Mouse (Mus musculus) adrenal gland, adult (tissue): Measurements from ENCODE around the gene Tmem181a.
"Not testable (repeated sequence)": the region's sequence is repeated elsewhere in the genome, so short reads cannot be mapped to it uniquely, and the experiment has no call there.

Experiments used
- DNase-seq, 2 experiments: peaks; one replicate each; pipeline ENCODE4 v3.0.0; 2022 to 2023; ENCODE audit warnings: low spot score in 1 of 2; ENCODE audit not compliant: inconsistent age in 2 of 2

The Tmem181a gene

DNA sequence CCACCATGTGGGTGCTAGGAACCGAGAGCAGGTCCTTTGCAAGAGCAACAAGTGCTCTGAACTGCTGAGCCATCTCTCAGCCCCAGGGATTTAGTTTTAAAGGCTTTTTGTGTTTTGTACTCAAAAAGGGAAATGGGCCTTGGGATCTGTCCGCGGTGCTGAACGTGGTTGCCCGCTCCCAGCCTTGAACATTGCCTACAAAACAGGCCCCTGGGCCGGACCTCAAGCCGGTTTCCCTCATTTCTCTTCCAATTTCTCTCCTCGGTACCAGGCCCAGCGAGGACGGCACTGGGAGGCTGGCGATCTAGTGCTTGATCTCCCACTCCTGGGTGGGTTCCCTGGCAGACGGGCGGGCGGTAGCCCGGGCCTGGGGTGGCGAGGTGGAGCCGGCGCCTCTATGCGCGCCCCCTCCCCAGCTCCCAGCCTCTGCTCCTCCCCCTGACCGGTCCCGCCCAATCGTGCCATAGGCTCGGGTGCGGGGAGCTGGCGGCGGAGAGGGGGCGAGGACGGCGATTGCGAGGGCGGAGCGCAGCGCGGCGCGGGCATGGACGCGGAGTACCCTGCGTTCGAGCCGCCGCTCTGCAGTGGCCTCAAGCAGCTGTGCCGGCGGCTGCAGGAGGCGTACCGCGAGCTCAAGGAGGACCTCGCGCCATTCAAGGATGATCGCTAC, at the start of gene Tmem181a:
Gene Tmem181a (plus strand): TSS at position 461 of the 670 bp plus-strand sequence.
- not testable (repeated sequence) for DNase-seq

DNA sequence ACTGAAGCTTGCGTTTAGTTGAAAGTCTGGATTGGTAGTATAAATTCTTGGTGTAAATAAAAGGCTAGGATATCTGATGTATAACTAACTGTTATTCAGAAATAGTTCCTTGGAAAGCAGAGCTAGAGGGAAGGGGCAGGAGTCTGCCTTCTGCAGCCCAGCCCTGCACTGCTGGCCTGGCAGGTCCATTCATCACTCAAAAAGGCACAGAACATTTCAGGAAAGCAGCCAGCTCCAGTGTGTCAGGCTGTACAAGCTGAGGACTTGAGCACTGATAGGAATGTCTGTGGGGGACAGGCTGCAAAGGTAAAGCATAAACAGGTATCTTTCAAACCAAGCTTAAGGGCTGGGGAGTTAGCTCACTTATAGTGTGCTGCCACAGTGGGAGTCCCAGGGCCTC, 44.9 kb upstream of the Tmem181a start:
- no peak for DNase-seq

DNA sequence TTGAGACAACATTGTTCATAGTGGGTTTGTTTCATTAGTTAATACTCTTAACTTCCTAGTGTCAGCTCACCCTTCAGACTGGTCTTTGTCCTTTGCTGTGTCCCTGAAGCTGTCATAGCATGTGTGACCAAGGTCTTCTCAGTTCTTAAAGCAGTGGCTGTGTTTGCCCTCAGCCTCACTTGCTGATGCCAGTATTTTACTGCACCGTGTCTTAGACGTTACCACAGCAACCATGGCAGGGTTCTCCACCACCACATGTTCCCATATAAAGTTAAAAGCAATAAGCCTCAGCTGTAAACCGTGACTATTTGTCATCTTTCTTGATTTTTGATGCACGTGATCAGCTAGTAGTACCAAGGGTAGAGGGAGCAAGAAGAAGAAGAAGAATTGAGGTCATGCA, 41.0 kb upstream of the Tmem181a start:
- DNase-seq = peak in 1 of 2 experiments; percentile 53

DNA sequence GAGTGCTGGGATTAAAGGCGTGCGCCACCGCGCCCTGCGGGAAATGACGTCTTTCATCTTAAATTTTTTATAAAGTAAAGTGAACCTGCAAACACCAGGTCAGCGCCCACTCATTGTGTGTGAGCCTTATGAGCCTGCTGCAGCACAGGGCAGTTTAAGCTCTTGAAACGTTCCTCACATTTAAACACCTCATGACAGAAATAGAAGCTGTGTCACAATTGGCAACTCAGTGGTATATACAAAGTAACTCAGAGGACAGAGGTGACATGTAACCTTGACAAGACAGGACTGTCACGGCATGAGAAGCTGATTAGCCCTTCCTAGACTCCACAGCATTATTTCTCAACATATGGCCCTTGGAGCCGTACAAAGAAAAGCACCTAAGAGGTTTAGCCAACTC, 40.1 kb upstream of the Tmem181a start:
- DNase-seq = no peak

DNA sequence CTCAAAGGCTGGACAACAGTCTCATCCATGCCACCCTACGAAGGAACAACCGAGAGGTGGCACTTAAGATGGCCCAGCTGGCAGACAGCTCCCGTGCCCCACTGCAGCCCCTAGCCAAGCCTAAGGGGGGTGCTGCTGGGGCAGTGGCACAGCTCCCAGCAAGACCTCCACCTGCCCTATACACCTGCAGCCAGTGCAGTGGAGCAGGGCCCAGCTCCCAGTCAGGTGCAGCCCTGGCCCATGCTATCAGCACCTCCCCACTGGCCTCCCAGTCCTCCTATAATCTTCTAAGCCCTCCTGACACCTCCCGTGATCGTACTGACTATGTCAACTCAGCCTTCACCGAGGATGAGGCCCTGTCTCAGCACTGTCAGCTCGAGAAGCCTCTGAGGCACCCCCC, 24.0 kb upstream of the Tmem181a start:
- DNase-seq = not testable (repeated sequence)

DNA sequence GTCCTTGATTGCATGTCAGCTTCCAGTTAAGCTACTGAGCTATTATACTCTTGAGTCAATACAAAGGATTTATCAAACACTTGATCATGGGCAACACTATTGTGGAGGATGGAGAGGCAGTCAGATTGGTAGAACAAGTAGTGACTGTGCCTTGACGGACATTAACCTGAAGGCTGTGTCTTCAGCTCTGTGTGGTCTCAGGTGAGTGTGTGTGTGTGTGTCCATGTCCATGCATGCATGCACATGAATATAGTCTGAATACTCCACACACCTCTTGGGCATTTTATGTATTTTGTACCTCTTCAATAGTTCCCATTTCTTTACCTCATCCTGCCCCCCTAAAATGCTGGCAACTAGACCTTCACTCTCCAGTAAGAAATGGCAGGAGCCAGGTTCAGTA, 5.4 kb upstream of the Tmem181a start:
- DNase-seq = not testable (repeated sequence)

DNA sequence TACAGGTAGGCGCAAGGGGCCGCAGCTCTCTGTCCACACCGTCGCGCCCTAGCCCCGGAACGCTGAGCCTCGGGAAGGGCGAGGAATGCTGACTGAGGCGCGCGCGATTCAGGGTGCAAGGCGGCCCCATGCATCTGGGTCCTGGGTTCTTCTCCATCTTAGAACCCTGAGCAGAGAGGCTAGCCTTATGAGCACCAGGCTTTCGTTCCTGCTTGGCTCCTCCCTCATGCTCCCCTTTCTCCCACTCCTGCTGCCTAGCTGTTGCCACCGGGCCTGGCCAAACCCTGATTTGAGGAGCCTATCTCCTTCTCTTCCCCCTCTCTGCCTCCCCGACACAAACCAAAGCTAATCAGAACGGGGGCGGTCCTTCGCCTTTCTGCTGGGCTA, 403 bp downstream of the Tmem181a start:
- peak in 1 of 2 experiments; percentile 56 for DNase-seq

DNA sequence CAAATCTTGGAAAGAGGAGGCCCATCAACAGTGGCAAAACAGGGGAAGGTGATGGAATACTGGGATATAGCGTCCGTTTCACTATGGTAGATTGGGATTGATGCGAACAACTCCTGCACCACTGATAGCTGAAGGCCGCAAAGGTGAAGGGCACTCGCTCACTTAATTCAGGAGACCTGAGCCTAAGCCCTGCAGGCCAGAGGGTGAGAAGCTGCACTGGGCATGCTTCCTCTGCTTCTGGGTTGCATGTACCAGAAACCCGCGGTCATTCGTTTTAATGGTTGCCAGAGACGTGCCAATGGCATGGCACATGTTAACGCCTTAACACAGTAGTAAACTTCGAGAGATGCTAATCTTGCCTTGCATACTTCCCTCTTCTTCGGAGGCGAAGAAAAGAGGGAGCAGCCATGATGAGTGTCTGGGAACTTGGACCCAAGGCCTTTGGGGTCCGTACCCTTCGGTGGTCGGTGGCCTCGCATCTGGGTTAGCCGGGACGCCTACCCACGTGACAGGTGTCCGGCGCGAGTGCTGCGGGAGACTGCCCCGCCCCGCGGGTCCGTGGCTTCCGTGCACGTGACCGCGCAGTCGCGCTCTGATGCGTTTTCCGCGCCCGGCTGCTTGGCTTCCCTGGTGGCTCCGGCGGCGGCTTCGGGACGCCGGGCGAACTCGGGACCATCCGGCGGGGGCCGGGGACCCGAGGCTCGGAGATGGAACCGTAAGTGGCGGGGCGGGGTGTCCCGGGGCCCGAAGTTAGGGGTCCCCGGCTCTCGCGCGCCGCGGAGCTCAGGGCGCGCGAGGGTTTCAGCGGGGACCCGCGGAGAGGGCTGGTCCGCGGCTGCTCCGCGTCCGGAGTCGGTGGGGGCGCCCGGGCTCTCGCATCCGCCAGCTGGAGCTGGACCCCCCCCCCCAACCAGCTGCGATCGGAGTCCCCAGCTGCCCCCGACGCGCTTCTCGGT, 13.5 kb downstream of the Tmem181a start:
- peak; percentile 50 to 86 for DNase-seq

DNA sequence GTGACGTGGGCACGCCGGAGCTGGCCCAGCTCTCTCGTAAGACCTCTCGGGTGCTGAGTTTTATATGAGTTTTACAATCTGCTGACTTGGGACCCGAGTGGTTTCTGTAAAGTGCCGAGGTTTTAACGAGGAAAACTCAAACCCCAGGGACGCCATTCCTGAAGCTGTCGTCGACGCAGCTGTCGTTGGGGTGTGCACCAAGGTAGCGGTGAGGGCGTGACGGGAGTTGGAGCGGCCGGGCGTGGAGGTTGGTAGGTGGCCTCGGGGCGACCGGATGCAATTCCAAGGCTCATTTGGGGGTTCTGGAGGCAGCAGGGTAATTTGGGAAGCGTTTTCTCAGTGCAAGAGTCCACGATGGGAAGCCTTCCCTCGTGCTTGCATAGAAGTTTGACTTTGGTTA, 14.2 kb downstream of the Tmem181a start:
- peak; percentile 15 to 63 for DNase-seq

DNA sequence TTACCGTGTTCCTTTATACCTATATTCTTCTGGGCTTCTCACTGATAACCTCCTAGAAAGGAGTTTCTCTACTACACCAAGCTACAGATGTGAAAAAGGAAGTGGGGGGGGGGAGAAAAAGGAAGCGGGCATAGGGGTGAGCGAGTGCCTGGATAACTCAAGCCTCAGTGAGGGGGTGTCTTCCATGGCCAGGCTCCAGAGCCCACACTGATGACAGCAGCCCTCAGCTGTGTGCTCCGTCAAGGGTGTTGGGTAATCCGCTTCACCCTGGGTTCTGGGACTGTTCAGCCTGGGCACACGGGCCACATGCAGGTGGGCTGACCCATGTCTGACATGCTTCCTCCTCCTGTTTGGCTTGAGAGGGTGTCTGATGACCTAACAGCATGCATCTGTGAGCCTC, 15.3 kb downstream of the Tmem181a start:
- DNase-seq = not testable (repeated sequence)

DNA sequence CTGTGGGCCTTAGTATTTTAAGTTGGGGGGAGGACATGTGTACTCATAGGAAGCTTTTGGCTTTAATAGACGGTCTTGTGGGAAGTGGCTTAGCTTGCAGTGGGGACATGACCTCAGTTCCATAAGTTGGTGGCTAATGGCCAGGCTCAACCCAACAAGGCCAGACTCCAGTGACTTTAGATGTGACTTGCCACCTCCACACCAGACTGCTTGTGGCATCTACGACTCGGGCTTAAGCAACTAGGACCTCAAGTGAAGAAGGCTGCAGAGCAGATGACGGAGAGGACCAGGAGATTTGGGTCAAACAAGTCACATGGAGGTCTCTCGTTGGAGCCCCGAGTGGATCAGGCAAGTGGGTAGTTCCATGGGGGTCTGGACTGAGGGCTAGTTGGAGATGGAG, 18.0 kb downstream of the Tmem181a start:
- not testable (repeated sequence) for DNase-seq

DNA sequence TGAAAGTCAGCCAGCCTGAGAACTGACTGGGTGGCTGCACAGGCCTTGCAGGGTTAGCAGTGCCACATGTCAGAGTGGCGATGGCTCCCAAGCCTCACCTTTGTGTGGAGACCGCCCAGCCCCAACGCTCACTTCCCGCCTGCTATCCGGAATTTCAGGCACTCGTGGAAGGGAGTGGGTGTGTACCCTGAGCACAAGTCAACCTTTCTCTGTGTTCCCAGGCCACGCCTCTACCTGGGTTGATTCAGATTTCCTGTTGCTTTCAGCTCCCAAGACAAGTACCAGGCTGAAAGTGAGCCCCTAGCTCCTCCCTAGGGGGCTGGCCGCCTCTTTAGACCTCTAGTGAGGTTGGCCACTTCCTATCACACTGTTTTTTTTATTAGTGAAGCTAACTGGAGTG, 22.5 kb downstream of the Tmem181a start:
- DNase-seq = not testable (repeated sequence)

DNA sequence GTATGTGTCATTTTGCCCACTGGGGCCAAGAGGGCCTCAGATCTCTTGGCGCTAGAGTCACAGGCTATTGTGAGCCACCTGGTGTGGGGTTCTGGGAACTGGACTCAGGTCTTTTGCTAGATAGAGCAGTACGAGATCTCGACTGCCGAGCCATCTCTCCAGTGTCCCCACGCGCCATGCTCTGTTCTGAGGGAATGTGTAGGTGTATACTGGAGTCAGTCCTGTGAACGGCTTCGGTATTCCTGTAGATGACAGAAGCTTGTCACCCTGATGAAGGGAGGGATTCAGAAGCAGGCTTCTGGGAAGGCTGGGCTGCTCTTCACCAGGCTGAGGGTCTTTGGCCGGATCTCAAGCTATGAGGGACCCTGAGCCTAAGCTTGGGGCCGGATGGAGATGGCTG, 23.1 kb downstream of the Tmem181a start:
- DNase-seq = not testable (repeated sequence)

DNA sequence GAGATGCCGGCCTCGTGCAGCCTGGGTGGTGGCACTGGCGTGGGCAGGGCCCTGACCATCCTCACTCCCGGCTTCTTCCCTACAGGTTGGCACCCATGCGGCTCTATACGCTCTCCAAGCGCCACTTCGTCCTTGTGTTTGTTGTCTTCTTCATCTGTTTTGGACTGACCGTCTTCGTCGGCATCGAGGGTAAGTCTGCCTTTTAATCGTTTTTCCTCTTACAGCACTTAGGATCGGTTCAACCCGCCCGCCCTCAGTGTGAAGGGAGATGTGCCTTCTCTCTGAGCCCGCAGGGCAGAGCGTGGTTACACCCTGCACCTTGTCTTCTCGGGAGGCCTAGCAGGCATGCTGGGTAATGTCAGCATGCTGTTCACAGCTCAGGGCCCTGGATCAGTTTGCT, 23.9 kb downstream of the Tmem181a start:
- not testable (repeated sequence) for DNase-seq

DNA sequence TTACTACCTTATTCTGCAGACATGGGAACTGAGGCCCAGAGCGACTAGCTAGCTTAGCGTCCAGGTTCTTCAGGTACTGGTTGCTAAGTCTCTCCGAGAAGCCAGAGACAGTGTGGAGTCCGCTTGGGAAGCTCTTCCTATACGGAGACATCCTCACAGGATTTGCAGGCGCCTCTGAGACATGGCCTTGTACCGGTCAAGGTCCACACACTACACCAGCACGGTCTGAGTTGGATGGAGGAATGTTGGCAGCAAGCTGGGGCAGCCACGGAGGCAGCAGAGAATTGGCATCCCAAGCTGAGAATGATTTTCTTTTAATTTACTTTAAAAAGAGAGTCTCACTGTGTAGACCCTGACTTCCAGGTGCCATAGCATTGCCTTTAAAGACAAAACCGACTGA, 26.5 kb downstream of the Tmem181a start:
- not testable (repeated sequence) for DNase-seq

DNA sequence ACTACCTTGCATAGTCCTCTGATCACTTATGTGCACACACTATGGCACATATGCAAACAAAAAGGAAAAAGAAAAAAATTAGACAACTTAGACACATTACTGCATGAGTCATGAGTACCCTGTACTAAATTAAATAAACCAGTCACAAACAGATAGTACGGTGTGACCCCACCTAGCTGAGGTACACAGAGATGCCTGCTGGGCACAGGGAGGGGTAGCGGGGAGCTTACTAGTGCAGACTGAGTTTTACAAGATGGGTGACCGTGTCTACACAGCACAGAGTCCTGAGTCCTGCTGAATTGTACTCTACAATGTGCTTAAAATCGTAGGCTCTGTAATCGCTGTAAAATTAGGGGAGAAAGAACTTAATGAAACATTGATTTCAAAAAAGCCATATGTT, 29.5 kb downstream of the Tmem181a start:
- DNase-seq = not testable (repeated sequence)

DNA sequence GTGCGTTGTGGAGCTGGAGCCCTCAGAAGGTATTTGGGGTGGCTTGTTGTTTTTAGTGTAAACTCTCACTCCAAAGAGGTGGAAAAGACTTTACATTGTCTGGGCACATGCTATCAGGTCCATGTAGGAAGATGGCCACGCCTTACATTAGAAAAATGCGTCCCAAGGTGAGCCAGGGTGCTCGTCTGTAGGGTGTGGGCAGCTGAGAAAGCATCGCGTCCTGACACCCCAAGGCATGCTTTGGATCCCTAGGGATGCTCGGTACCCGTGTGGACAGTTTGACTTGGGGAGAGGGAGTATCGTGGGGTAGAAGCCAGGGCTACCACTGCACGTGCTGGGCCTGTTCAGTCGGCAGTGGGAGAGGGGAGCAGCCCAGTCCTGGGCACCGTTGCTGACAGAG, 32.4 kb downstream of the Tmem181a start:
- not testable (repeated sequence) for DNase-seq

DNA sequence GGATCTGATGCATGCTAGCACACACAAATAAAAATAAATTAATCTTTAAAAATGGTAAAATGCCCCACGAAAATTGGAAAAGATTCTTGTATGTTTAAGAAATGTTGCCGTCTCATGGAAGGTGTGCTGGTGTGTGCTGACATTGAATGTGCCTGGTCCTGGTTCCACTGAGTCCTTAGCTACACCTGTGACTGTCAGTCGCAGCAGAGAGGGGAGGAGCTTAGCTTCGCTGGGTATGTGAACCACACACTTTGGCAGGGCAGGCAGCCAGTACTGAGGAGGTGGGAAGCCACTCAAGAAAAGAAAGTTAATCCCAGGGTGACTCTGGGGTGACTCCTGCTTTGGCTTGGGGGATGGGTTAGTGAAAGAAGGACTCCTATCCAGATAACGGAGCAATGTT, 37.2 kb downstream of the Tmem181a start:
- not testable (repeated sequence) for DNase-seq

DNA sequence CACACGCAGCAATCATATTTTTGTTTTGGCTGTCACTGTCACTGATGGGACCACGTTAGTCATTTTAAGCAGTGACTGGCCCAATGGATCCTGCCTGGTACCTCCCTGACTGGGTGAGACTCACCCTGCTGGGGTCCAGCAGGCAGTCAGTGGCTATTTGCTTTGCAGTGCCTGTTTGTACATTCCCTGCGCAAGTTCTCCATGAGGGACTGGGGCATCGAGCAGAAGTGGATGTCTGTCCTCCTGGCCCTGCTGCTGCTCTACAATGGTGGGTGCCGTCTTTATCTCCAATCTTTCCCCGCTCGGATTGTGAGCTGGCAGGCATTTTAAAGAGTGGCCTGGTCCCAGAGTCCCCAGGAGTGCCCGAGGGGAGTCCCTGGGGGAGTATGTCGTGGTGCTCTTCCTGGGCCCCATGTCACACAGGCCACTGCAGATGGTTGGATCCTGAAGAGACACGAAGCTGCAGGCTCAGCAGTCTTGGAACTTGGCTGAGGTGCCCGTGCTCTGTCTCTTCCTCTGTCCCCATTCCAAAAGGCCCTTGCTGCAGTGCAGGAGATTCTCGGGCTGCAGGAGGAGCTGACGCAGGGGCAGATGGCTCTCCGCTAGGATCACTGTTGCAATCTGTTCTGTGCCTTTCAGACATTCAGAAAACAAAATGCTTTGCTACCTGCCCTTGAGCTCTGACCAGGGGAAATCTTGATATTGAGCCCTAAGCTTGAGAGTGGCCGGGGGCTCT, 40.6 kb downstream of the Tmem181a start:
- DNase-seq = not testable (repeated sequence)

DNA sequence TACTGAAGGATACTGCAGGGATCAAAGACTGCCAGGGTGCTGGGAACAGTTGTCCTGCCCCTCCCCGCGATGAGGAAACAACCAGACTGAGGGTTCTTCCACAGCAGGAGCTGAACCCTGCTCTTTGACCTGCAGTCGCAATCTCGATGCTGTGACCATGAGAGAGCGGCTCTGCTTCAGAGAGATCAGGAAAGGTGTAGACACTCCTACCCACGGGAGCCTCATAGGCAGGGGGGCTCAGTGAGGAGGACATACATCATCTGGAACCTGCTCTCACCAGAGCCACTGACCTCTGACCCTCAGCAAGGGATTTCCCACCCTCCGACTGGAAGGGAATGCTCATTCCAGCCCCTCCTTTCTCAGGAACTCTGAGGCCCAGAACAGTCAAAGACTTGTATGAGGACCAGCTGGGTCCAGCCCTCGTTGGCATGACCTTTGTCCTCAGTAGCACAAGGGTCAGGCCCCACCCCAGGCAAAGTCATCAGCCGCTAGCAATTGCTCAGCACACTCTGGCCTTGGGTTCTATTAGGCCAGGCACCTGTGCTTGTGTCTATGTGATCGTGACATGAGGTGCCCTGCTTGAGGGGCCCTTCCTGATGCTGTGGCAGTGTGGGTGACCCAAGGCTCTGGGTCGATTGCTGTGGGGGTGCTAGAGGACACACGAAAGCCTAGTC, 43.7 kb downstream of the Tmem181a start:
- not testable (repeated sequence) for DNase-seq

DNA sequence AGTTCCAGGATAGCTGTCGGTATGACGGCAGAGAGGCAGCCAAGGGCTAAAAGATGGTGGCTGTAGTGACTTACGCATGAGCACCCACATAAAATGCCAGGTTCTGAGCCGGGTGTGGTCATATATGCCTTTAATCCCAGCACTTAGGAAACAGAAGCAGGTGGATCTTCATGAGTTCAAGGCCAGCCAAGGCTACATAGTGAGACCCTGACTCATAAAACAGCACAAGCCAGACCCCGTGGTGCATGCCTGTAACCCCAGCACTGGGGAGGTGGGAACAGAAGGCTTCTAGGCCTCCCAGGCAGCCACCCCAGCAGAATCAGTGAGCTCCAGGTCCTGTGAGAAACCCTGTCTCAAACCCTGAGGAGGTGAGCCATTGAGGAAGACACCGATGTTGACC, 48.2 kb downstream of the Tmem181a start:
- not testable (repeated sequence) for DNase-seq
